ENCODE assay signal across 9 mouse cellular contexts in genomic region chr11:120377337-120377736, GRCm38 (mm10). TPM values are rescaled to one million over a fixed set of nuclear protein-coding genes. Genes with fewer than 3 reads are reported as not detected.
A peak's percentile ranks its signal among the peaks of the same experiment; 100 is the strongest.
DNase-seq lines count a peak whose midpoint lies in the region; ATAC-seq and TF ChIP-seq lines count a peak whose summit lies in the region.
"Had no signal": no experiment of that assay in that cellular context is flagged by ENCODE, and none has a peak within 500 bp of the region (broad histone marks: within the 10 kb centered on the region; RNA-seq: fewer than 3 reads in every experiment).

No protein-coding gene starts in this region.

- H3K27me3 ChIP-seq in neural tube, embryonic 11.5 days (ENCODE audit: control insufficient read depth, insufficient read depth, low read length) = no peaks in the 10 kb centered on the region
- H3K27me3 ChIP-seq in limb, embryonic 14.5 days (ENCODE audit: control insufficient read depth, insufficient read depth, low read length) = no peaks in the 10 kb centered on the region
- H3K27me3 ChIP-seq in stomach, embryonic 16.5 days (ENCODE audit: control insufficient read depth, insufficient read depth, low read length) = no peaks in the 10 kb centered on the region

- H3K36me3 ChIP-seq in neural tube, embryonic 11.5 days (ENCODE audit: control insufficient read depth, insufficient read depth, low read length) = peaks cover 15% of the 10 kb centered on the region
- H3K36me3 ChIP-seq in limb, embryonic 14.5 days (ENCODE audit: control insufficient read depth, insufficient read depth, low read length) = peaks cover 78% of the 10 kb centered on the region
- peaks cover 7% of the 10 kb centered on the region; the same call in 1 of the 2 replicates for H3K36me3 ChIP-seq in stomach, embryonic 16.5 days (ENCODE audit: control insufficient read depth, insufficient read depth, low read length)

- no peak for ATAC-seq in neural tube, embryonic 11.5 days (ENCODE audit: insufficient read depth, low FRiP score, low TSS enrichment)
- no peak for ATAC-seq in limb, embryonic 14.5 days (ENCODE audit: low FRiP score, low read depth)
- no peak for ATAC-seq in stomach, embryonic 16.5 days (ENCODE audit: insufficient read depth, low FRiP score)

- no peak for TF ChIP-seq POLR2A in limb, embryonic 14.5 days (IDR thresholded peaks at IDR 0.05; ENCODE audit: borderline replicate concordance, extremely low read depth, insufficient read depth, insufficient read length)

- no peaks in the 10 kb centered on the region for H3K9me3 ChIP-seq in neural tube, embryonic 11.5 days (ENCODE audit: control insufficient read depth, low read length)
- H3K9me3 ChIP-seq in limb, embryonic 14.5 days (ENCODE audit: control insufficient read depth, low read length) = no peaks in the 10 kb centered on the region
- no peaks in the 10 kb centered on the region for H3K9me3 ChIP-seq in stomach, embryonic 16.5 days (replicated peaks; ENCODE audit: control insufficient read depth, low read length)

- H3K4me2 ChIP-seq in neural tube, embryonic 11.5 days (ENCODE audit: low read depth) = peak overlapping the region; percentile 88
- peak overlapping the region; percentile 84 for H3K4me2 ChIP-seq in limb, embryonic 14.5 days (replicated peaks; ENCODE audit: low read depth, low read length, severe bottlenecking)
- peak overlapping the region; percentile 94 for H3K4me2 ChIP-seq in stomach, embryonic 16.5 days (ENCODE audit: low read depth, low read length)

- intact Hi-C loops in left cerebral cortex, postnatal 25 days (cut with DNase I) = no loop called here

- H3K27ac ChIP-seq in neural tube, embryonic 11.5 days (ENCODE audit: low read depth, low read length) = no peak overlapping the region
- H3K27ac ChIP-seq in limb, embryonic 14.5 days (replicated peaks; ENCODE audit: low read depth, low read length) = no peak overlapping the region
- H3K27ac ChIP-seq in stomach, embryonic 16.5 days (ENCODE audit: low read length) = no peak overlapping the region

- H3K4me3 ChIP-seq in neural tube, embryonic 11.5 days (ENCODE audit: low read depth, low read length) = peak overlapping the region; percentile 81
- peak overlapping the region; percentile 68 for H3K4me3 ChIP-seq in limb, embryonic 14.5 days (replicated peaks; ENCODE audit: low read length)
- peak overlapping the region; percentile 90 for H3K4me3 ChIP-seq in stomach, embryonic 16.5 days (replicated peaks; ENCODE audit: low read length)

- peak overlapping the region; percentile 77 for H3K9ac ChIP-seq in neural tube, embryonic 11.5 days (ENCODE audit: low read length)
- 0 out of 2 replicates have a peak overlapping the region, but pooled peaks have one; percentile 62 for H3K9ac ChIP-seq in limb, embryonic 14.5 days (ENCODE audit: low read depth, low read length, severe bottlenecking)
- peak overlapping the region; percentile 84 for H3K9ac ChIP-seq in stomach, embryonic 16.5 days (ENCODE audit: low read length)

- WGBS in neural tube, embryonic 11.5 days = 84% methylated on average over 10 of the region's 10 CpGs
- 84% methylated on average over 10 of the region's 10 CpGs for WGBS in limb, embryonic 14.5 days
- WGBS in stomach, embryonic 16.5 days = 65% methylated on average over 10 of the region's 10 CpGs

- peaks cover 12% of the 10 kb centered on the region for H3K4me1 ChIP-seq in neural tube, embryonic 11.5 days (ENCODE audit: control insufficient read depth, insufficient read depth, low read length)
- H3K4me1 ChIP-seq in limb, embryonic 14.5 days (ENCODE audit: control insufficient read depth, insufficient read depth, low read length) = peaks cover 12% of the 10 kb centered on the region
- peaks cover 21% of the 10 kb centered on the region for H3K4me1 ChIP-seq in stomach, embryonic 16.5 days (ENCODE audit: control insufficient read depth, insufficient read depth, low read length)

- DNase-seq in adrenal gland, postnatal 36 days = peak; percentile 36 to 40
- DNase-seq in adrenal gland, adult 8-10 months = no peak
- DNase-seq in neural tube, embryonic 11.5 days (ENCODE audit: low spot score) = no peak
- DNase-seq in neural tube, embryonic 10.5 days (ENCODE audit: extremely low spot score, low spot score) = no peak
- no peak for DNase-seq in limb, embryonic 14.5 days (ENCODE audit: low spot score)
- no peak for DNase-seq in left cerebral cortex, postnatal 25 days (ENCODE audit: low spot score in 2 of 2)
- no peak for DNase-seq in right cerebral cortex, postnatal 25 days

RNA-seq across cellular contexts. Expression of gene Faap100, which starts 1.2 kb away (rescaled TPM):
- 10 to 100 TPM; 21.3 to 32.1 TPM for total RNA-seq in adrenal gland, postnatal 36 days (2021)
- total RNA-seq in adrenal gland, adult 8-10 months (2022) = 10 to 100 TPM; 18.4 to 39.6 (median 33.4) TPM
- 34.5 and 39.5 TPM in 2 replicates for polyA plus RNA-seq in neural tube, embryonic 11.5 days (2014; fragmentation: Nextera tagmentation; extraction: Ambion mirVana)
- 45.0 and 64.7 TPM in 2 replicates for polyA plus RNA-seq in limb, embryonic 14.5 days (2012; rRNA removed)
- polyA plus RNA-seq in limb, embryonic 14.5 days (2014; fragmentation: Nextera tagmentation; extraction: Ambion mirVana) = 33.9 and 42.0 TPM in 2 replicates
- 34.5 and 36.1 TPM in 2 replicates for polyA plus RNA-seq in stomach, embryonic 16.5 days (2015; fragmentation: Nextera tagmentation; extraction: Ambion mirVana)
- 10 to 100 TPM; 15.3 to 16.3 TPM for total RNA-seq in left cerebral cortex, postnatal 25 days (2021)

RNA-seq across cellular contexts. Expression of gene Fscn2, which starts 16.0 kb away (rescaled TPM):
- under 1 TPM in 1 of 2 experiments, not detected in 1; 0.59 TPM for total RNA-seq in adrenal gland, postnatal 36 days (2021)
- total RNA-seq in adrenal gland, adult 8-10 months (2022) = 1 to 10 TPM in 1 of 4 experiments, under 1 TPM in 2, not detected in 1; 0.16 to 1.2 (median 0.42) TPM
- 0.42 and 0.81 TPM in 2 replicates for polyA plus RNA-seq in neural tube, embryonic 11.5 days (2014; fragmentation: Nextera tagmentation; extraction: Ambion mirVana)
- 0.32 and 0.36 TPM in 2 replicates for polyA plus RNA-seq in limb, embryonic 14.5 days (2012; rRNA removed)
- 0.88 and 1.6 TPM in 2 replicates for polyA plus RNA-seq in limb, embryonic 14.5 days (2014; fragmentation: Nextera tagmentation; extraction: Ambion mirVana)
- 0.44 and 0.80 TPM in 2 replicates for polyA plus RNA-seq in stomach, embryonic 16.5 days (2015; fragmentation: Nextera tagmentation; extraction: Ambion mirVana)
- total RNA-seq in left cerebral cortex, postnatal 25 days (2021) = under 1 TPM in 1 of 2 experiments, not detected in 1; 0.21 TPM
- total RNA-seq: liver, adult 2 months had no signal
- polyA plus RNA-seq: liver, adult 2 months had no signal

RNA-seq across cellular contexts. Expression of gene Actg1, which starts 29.0 kb away (rescaled TPM):
- 1,000 to 10,000 TPM; 1,356 to 1,461 TPM for total RNA-seq in adrenal gland, postnatal 36 days (2021)
- total RNA-seq in adrenal gland, adult 8-10 months (2022) = 1,000 to 10,000 TPM; 1,100 to 1,474 (median 1,219) TPM
- 3,675 and 3,804 TPM in 2 replicates for polyA plus RNA-seq in neural tube, embryonic 11.5 days (2014; fragmentation: Nextera tagmentation; extraction: Ambion mirVana)
- polyA plus RNA-seq in limb, embryonic 14.5 days (2012; rRNA removed) = 1,359 and 1,631 TPM in 2 replicates
- polyA plus RNA-seq in limb, embryonic 14.5 days (2014; fragmentation: Nextera tagmentation; extraction: Ambion mirVana) = 2,223 and 2,513 TPM in 2 replicates
- 2,700 and 3,060 TPM in 2 replicates for polyA plus RNA-seq in stomach, embryonic 16.5 days (2015; fragmentation: Nextera tagmentation; extraction: Ambion mirVana)
- 1,000 to 10,000 TPM; 1,262 to 1,272 TPM for total RNA-seq in left cerebral cortex, postnatal 25 days (2021)

Comparison
In these comparisons a context has a peak if more than half of its experiments do, and no peak if none do; other contexts are left out.
1. DNase-seq: peak in adrenal gland, postnatal 36 days (2 of 2); none in adrenal gland, adult 8-10 months (single experiment), neural tube, embryonic 11.5 days (single experiment), neural tube, embryonic 10.5 days (single experiment), limb, embryonic 14.5 days (single experiment), left cerebral cortex, postnatal 25 days (0 of 2) and right cerebral cortex, postnatal 25 days (single experiment).
2. Peak in every context shown above with its lines, with median percentiles within 50 percentile points of each other: H3K4me2 ChIP-seq, H3K4me3 ChIP-seq and H3K9ac ChIP-seq.